Mouse (Mus musculus) brain, embryonic 14.5 days (tissue): ENCODE measurements around the gene Agrp.

Experiments
- CTCF ChIP-seq: fragments of 200-500 bp; IDR thresholded peaks from 2 replicates; pipeline ENCODE4 v1.5.1; 2012; ENCODE audit warnings: inconsistent platforms, mild to moderate bottlenecking, moderate library complexity, borderline replicate concordance; ENCODE audit not compliant: insufficient read depth, insufficient read length; ENCODE audit errors: extremely low read depth
- POLR2A ChIP-seq: fragments of 200-500 bp; IDR thresholded peaks from 2 replicates; pipeline ENCODE4 v1.6.1; 2012; ENCODE audit warnings: mild to moderate bottlenecking, inconsistent platforms, borderline replicate concordance; ENCODE audit not compliant: poor library complexity, insufficient read depth, insufficient read length, severe bottlenecking; ENCODE audit errors: extremely low read depth

DNA sequence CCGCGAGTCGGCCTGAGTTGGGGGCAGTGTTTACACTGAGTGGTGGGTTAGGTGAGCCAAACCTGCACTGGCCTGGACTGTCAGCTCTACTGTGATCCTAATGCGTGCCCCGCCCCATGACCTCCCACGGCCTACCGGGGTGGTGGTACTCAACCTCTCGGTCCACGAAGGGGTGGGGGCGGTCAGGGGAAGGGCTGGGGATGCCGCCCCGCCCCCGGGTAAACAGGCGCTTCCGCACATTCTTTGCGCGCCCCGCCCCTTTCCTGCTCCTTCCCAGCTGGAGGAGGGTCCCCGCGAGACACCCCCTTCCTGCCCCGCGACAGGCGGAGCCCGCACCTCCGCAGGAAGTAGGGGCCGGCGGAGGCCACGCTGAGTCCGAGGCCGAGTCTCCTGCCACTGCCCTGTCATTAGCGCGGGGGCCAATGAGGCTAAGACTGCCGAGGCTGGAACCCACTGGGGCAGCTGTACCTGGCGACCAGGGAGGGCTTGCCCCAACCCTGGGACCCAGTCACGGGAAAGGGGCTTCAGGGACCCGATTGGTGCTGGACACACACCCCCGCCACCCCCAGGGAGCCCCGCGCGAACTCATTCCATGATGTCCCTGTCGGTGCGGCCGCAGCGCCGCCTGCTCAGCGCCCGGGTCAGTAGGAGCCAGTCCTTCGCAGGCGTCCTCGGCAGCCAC, 23.2 kb downstream of the Agrp start:
- TF ChIP-seq CTCF (no peak), POLR2A (no peak)
